Mouse (Mus musculus): Measurements from ENCODE around the gene Rgl1. TPM values are rescaled to one million over a fixed set of nuclear protein-coding genes. Genes with fewer than 3 reads are reported as not detected.

Rgl1 gene
- total RNA-seq, 1 experiment from 2014 or later: 12.6 TPM

DNA sequence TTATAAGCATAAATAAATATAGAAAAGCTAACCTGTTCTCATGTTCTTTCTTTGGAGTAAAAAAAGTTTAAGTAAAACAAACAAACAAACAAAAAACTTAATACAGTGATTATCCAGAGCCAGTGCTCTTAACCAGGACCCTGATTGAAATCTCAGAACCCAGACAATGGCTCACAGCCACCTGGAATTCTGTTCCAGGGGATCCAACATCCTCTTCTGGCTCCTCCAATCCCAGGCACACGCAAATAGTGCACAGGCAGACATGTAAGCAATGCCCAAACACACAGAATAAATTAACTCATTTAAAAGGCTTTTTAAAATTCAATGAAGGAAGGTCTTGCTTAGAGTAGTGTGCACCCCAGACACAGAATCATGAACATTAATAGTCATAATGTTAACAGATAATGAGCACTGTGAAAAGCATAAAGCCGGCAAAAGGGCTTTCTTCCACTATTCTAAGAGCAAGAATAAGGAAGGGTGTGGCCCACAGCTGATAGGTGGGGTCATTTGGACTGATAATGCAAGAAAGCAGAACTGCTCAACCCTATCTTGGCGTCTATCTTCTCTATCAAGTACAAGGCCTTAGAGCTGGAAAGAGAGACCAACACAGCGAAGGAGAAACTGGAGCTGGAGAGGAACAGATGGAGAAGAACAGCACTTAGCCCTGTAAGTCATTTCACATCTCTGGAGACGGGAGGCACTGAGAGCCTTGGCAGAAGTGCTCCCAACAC lies 160.1 kb downstream of the Rgl1 start:
- ATAC-seq (ENCODE audit: extremely low read depth, insufficient number of reproducible peaks, low FRiP score, poor library complexity, severe bottlenecking): peak; percentile 61; the same call in 1 of the 2 replicates

DNA sequence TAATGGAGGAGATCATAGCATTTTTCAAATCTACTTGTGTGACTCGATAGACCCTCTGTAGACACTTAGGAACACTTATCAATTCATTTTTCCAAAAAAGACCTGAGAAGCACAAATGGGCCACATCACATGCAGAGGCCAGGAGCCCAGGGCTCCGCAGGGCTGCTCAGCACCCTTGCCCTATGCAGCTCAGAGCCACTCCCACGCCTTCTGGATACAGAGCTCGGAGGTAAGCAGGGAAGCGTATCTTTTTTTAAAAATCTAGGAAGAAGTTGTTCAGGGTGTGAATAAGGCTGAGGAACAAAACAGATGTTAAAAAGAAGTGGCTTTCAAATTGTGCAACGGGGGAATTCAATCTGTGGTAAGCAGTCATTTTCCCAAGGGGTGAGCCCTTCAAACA lies 162.0 kb downstream of the Rgl1 start:
- no peak for ATAC-seq (ENCODE audit: extremely low read depth, insufficient number of reproducible peaks, low FRiP score, poor library complexity, severe bottlenecking)

DNA sequence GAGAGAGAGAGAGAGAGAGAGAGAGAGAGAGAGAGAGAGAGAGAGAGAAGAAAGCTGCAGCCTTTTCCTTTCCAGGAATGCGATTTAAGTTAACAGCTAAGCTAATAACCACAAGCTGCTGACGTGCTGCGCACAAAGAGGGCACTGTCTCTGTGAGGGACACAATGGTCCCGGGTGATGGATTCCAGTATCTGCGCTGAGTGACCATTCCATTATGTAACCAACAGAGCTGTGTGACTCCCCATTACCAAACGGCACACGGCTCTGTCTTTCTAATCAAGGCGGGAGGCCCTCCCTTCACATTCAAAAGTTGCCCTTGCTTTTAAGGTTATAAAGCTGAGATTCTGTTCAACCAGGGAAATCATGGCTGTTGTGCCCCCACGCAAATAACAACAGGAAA lies 162.5 kb downstream of the Rgl1 start:
- ATAC-seq (ENCODE audit: extremely low read depth, insufficient number of reproducible peaks, low FRiP score, poor library complexity, severe bottlenecking): no peak

DNA sequence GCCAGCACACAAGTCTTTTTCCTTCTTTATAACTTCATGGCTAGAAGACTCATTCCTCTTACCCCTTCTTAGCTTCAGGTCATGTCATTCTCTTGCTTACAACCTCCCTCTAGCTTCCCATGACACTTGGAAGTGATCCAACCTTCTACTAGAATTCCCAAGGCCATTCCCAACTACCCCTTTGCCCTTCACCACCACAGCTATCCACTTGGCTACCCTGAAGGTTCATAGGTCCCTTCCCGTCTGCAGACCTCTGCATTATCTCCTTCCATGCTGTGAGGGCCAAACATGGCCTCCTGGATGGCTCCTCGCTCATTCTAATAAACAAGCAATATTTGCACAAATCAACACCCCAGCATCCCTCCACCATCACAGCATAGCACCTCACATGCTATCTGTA lies 165.7 kb downstream of the Rgl1 start:
- ATAC-seq (ENCODE audit: extremely low read depth, insufficient number of reproducible peaks, low FRiP score, poor library complexity, severe bottlenecking): no peak

DNA sequence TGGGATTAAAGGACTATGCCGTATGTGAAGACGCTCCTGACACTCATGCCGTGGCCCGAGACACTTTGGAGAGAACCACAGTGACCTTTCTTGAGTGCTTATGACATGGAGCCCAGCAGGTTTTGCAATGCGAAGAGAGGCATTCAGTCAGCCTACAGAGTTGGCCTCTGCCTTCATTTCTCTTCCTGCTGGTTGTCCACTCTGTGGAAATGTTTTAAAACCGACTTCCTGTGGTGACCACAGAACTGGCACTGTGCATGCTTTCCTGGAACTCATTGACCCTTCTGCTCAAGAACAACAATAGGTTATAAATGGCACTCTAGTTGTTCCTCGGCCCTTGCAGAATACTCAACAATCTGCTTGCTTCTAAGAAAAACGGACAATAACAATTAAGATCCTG lies 166.8 kb downstream of the Rgl1 start:
- ATAC-seq (ENCODE audit: extremely low read depth, insufficient number of reproducible peaks, low FRiP score, poor library complexity, severe bottlenecking): no peak

DNA sequence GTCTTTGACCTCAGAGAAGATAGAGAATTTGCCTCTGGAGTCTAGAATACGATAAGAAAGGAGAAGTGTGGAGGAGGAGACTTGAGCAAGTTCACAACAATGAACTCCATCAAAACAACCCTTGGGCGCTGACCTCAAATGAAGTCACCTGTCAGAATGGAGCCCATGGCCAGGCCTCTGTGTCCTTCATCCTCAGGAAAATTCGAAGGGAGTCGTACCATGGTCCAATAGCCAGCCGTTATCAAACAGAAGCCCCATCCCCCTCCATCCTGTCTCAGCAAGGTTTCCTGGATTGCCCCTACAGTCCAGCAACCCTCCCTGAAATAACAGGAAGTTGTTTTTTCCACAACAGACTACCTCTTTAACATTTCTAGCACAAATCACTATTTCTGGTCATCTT lies 171.5 kb downstream of the Rgl1 start:
- no peak for ATAC-seq (ENCODE audit: extremely low read depth, insufficient number of reproducible peaks, low FRiP score, poor library complexity, severe bottlenecking)

DNA sequence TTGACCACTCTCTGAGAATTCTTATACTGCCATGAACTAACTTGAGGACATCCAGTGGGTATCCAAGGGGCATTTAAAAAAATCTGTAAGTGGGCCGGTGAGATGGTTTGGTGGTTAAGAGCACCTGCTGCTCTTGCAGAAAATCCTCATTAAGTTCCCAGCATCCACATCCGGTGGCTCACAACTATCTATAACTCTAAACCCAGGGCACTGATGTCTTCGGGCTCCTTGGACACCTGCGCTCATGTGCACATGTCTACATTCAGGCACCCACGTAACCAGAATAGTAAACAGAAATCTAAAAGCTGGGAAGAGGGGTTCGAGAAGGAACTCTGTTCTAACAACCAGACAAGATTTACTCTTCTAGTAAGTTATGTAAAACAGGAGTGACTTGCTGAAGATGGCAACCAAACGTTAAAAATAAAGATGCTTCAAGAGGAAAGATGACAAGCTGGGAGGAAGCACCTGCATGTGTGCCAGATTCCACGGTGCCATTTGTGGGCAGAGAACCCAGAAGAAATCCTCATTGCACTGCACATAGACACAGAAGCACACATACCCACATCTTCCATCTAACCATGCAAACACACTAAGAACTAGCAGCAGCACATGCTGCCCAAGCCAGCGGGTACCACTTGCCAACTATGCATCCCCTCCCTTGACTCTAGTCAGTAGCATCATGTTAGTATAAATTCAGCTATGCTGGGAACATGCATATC lies 172.2 kb downstream of the Rgl1 start:
- ATAC-seq (ENCODE audit: extremely low read depth, insufficient number of reproducible peaks, low FRiP score, poor library complexity, severe bottlenecking): no peak

DNA sequence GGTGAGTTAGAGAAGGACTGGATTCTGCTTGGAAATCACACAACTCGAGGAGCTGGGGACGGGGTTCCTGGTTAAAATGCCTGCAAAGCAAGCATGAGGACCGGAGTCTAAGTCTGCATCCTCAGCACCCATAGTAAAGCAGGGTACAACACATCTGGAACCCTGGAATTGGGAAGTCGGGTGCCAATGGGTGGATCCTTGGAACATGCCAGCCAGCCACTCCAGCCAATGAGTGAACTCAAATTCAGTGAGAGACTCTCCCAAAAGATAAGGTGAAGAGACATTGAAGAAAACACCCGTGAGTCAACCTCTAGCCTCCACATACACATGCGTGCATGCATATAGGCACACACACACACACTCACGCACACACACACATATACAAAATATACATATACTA lies 172.8 kb downstream of the Rgl1 start:
- no peak for ATAC-seq (ENCODE audit: extremely low read depth, insufficient number of reproducible peaks, low FRiP score, poor library complexity, severe bottlenecking)

DNA sequence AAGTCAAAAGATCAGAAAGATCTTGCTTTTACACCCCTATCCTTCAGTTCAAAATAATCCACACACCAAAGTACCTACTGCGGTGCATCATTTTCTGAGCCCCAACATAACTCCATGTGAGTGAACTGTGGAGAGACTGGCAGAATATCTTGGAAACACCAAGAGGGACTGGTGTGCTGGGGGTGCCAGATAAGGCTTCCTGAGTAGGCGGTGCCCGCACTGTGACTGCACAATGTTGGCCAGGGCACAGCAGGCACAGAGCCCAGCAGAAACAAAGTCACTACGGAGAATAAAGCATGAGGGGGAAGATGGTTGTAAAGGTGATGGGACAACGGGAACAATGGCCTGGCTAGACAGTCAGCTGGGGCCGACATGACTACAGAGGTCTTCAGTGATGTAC lies 173.5 kb downstream of the Rgl1 start:
- no peak for ATAC-seq (ENCODE audit: extremely low read depth, insufficient number of reproducible peaks, low FRiP score, poor library complexity, severe bottlenecking)

DNA sequence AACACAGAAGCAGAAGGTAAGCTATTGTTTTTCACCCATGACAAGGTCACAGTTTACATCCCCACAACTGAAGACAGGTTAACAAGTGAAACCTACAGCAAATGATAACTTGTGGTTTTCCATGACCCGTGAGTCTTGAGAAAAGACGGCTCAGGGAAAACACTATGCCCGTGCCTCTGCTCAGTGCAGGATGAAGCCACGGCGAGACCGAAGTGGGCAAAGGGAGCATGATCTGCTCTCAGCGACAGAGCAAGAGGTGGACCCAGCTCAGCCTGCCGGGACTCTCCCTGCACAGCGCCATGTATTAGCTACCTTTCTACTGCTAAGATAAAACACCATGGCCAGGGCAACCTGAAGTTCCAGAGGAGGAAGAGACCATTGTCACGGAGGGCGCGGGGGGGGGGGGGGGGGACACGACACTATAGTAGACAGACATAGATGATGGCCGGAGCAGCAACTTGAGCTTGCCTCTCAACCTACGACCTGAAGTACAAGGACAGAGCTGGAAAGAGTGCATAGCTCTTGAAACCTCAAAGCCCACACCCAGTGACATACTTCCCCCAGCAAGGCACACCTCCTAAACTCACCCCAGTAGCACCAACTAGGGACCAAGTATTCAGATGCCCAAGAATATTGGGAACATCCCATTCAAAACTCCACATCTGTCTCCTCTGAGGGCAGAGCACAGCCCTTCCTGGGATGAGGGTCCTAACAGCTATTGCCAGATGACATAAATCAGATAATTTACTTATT lies 174.2 kb downstream of the Rgl1 start:
- ATAC-seq (ENCODE audit: extremely low read depth, insufficient number of reproducible peaks, low FRiP score, poor library complexity, severe bottlenecking): no peak

DNA sequence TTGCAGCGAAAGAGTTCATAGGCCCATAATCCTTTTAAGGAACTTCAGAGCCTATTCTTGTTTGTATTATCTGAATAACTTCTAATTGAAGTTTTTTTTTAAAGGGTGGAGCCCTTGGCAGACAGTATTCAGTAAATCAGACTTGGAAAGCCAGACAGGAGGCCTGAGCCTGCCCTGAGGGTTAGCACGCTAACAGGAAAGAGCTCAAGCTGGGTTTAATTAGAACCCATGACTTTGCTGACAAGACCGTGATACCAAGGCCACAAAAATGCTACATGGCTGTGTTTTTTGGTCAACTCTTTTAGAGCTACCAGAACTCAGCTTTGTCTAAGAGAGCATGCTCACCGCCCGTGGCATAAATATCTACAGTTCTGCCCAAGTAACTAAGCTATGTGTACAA lies 175.8 kb downstream of the Rgl1 start:
- no peak for ATAC-seq (ENCODE audit: extremely low read depth, insufficient number of reproducible peaks, low FRiP score, poor library complexity, severe bottlenecking)

DNA sequence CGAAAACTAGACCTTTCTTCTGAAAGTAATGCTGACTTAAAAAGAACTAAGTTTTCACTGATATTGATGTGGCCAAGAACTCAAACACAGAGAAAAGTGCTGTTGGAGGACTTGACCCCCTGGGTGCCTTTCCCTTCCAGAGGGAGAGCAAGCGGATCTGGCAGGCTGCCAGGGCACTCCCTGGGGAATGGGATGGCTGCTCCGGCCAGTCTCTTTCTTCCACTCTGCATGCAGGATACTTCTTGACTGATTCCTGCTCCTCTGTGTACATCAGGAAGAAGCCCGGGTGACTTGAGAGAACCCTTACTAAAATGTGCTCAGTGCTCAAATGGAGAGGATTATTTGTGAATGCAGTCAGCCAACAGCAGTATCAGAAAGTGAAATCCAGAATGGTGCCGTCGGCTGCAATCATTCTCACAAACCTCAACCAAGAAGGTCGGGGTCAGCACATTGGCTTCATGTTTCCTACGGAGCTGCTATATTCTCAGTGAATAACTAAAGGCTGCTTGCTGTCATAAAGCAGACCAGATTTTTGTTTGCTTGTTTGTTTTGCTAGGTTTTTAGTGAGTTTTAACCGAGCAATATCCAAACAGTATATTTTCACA lies 176.7 kb downstream of the Rgl1 start:
- ATAC-seq (ENCODE audit: extremely low read depth, insufficient number of reproducible peaks, low FRiP score, poor library complexity, severe bottlenecking): no peak

DNA sequence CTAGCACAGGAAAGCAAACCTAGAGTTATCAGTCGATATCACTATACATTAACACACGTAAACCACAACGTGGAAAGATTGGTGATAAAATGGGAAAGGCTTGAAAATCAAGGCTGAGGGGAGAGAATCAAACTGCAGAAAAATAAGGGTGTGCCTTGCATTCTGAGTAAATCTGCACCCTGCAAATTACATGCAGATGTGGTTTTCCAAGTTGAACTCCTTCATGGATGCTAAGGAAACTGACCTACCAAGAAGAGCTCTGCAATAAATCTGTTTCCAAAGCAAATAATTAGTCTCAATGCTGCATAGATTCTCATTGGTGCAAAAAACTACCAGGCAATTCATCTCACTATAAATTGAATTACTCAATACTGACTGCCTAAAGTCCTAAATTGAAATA lies 178.7 kb downstream of the Rgl1 start:
- no peak for ATAC-seq (ENCODE audit: extremely low read depth, insufficient number of reproducible peaks, low FRiP score, poor library complexity, severe bottlenecking)

DNA sequence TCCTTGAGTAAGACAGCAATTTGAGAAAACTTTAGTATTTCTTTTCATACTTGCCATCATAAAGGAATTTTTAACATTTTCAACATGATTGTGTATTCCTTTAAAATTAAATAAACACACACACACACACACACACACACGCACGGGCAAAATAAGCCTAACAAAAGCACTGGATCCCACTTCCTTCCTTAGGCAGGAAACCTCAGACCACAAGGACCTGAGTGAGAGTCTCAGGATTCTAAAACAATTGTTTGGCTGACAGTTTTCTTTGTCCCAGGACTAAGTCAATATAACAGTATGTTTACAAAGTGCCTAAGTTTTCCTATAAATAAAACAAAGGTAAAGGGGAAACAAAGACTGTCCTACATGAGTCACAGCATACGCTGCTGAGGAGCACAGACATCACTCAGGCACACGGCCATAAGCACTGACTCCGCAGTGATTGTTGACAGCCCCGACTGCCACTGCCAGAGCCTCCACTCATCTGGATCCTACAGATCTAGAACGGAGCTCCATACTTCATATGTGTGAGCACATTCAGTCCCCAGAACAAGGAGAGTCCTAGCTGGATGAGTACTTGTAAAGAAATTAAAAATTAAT lies 180.7 kb downstream of the Rgl1 start:
- no peak for ATAC-seq (ENCODE audit: extremely low read depth, insufficient number of reproducible peaks, low FRiP score, poor library complexity, severe bottlenecking)

DNA sequence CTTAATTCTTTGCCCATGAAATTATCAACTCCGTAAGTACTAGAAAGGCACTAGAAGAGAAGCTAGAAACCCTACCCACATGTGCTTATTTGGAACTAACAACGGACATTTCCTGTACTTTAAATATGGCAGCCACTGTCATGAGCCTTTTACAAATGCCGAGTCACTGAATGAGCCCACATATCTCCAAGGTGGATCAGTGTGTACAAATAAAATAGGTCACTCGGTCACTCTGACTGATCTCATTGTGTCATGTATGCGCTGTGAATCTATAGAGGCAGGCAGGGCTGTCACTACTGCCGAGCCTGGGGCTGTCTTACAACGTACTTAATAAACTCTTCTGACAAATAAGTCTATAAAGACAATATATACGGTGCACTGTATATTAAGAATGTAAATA lies 181.2 kb downstream of the Rgl1 start:
- ATAC-seq (ENCODE audit: extremely low read depth, insufficient number of reproducible peaks, low FRiP score, poor library complexity, severe bottlenecking): no peak

DNA sequence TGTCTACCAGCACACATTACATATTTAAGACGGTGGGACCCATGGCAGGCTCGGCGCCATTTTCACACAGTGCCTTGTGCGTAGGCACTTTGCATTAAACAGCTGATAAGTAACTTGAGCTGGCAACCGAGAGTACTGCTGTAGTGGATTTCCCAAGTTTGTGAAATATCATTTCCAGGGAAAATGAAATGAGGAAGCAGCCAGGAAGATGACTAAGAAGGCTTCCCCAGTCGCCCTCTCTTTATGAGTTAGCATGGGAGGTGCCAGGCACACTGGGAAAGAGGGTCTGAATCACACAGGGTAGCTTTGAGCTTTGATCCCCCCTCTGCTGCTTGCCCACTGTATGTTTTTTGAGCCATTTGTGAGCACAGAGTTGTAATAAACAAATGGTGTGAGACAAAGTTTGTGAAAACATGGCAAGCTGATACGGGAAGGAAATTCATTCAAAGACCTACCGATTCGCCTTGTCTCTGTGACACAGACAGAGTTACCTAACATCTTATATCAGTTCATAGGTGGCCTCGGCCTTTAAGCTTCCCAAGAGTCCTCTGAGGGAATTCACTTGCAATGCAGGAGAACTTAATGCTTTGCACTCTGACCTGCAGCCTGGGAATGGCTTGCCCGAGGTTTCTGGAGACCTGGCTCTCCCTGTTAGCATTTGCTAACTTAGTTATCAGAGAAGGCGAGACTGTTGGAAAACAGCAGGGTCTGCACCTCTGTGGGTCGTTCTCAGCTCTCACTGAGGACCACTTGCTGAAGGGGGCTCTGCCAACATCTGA lies 184.8 kb downstream of the Rgl1 start:
- no peak for ATAC-seq (ENCODE audit: extremely low read depth, insufficient number of reproducible peaks, low FRiP score, poor library complexity, severe bottlenecking)

DNA sequence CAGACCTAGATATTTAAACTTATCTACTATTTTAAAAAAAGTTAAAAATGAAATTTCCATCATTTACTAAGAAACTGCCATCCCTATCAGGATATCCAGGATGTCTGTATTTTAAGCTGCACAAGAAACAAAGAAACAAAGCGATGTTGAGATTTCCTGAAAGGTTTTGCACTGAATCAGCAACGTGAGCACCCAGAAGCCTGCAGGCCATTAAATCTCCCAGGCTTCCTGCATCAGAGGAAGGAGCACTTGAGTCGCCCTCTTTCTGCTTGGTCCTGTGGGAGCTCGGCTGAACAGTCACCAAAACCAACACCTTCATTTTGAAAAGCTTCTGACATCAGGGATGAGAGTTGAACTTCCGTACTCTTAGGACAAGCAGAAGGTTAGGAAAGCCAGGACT lies 187.2 kb downstream of the Rgl1 start:
- ATAC-seq (ENCODE audit: extremely low read depth, insufficient number of reproducible peaks, low FRiP score, poor library complexity, severe bottlenecking): no peak

DNA sequence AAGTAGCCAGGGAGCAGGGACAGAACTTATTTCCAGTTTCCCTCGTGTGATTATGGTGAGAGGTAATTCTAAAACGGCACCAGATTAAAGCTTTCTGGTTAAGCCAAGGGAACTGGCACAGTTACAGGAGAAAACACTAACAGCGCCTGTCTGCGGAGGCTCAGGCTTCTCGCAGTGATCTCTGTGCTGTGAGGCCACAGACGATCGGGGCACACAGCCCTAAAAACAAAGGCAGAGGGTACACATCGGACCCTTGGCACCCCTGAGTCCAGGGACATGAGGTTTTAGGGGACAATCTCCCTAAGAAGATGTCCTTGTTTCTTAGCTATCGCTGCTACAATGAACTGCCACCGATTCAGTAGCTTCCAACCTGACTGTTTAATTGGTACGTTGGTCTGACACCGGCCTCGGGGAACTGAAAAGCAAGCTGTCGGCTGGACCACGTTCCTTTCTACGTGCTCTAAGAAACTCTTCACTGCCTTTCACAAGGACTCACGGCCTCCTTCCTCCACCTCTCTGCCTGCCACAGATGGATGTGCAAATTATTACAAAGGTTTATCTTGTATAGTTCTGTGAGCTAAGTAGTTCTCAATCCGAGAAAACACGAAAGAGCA lies 187.9 kb downstream of the Rgl1 start:
- ATAC-seq (ENCODE audit: extremely low read depth, insufficient number of reproducible peaks, low FRiP score, poor library complexity, severe bottlenecking): no peak

All from neutrophil, adult 5-6 weeks (primary cell).